Mouse (Mus musculus): ENCODE results near the gene Catsper4.

GRCm38 (mm10) chr4:134254835-134255234, 27.7 kb upstream of the Catsper4 start:
- TF ChIP-seq CTCF (IDR thresholded peaks at IDR 0.05; ENCODE audit: low read depth) (no peak), EP300 (IDR thresholded peaks at IDR 0.05; ENCODE audit: low read depth) (no peak)
